Mouse (Mus musculus): Measurements from ENCODE around the gene Plcl1.

GRCm38 (mm10) chr1:55362634-55363033 is 43.1 kb upstream of the Plcl1 start:
- TF ChIP-seq CTCF (IDR thresholded peaks at IDR 0.05; ENCODE audit: low read depth, low read length), result no peak
- no peak for TF ChIP-seq POLR2A (IDR thresholded peaks at IDR 0.05; ENCODE audit: borderline replicate concordance, low read depth, low read length)
